9 mouse cellular contexts compared by ENCODE assay signal in the genomic region with DNA sequence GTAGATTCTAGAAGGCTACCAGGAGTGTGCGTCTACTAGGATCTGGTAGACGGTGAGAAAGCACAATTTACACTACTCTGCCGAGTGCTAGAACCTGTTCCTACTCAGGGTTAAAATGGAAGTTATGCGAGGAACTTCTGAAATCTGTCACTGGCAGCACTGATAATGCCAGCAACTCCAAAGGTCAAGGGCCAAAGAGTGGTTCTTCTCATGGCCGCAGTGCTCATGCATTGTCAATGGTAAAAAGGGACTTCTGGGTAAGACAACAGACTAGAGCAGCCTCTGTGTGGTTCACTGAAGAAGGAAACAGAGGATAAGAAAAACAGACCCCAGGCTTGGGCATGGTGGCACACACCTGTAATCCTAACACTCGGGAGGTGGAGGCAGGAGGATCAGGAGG. TPM values are rescaled to one million over a fixed set of nuclear protein-coding genes. Genes with fewer than 3 reads are reported as not detected.
"Had no signal": no experiment of that assay in that cellular context is flagged by ENCODE, and none has a peak within 500 bp of the region (broad histone marks: within the 10 kb centered on the region; RNA-seq: fewer than 3 reads in every experiment).

No protein-coding gene starts in this region.

- DNase-seq: liver, postnatal 0 days; lung, adult 2 months; lung, postnatal 14 days; lung, postnatal 36 days; right cerebral cortex, postnatal 14 days; thymus, adult 18-20 months; thymus, postnatal 14 days; thymus, postnatal 36 days had no signal

RNA-seq across cellular contexts. Expression of gene Liph, which starts 24.9 kb away (rescaled TPM):
- total RNA-seq: monocyte, adult 5-6 weeks had no signal
